Mouse (Mus musculus) liver, embryonic 11.5 days (tissue): Measurements from ENCODE around the gene Cul1. TPM values are rescaled to one million over a fixed set of nuclear protein-coding genes. Genes with fewer than 3 reads are reported as not detected.

Experiments
- ATAC-seq: fragments of 200-750 bp; cut with Nextera tagmentation; replicated peaks from 2 replicates; pipeline ENCODE4 v1.8.0; 2017; ENCODE audit warnings: moderate number of reproducible peaks, mild to moderate bottlenecking, moderate TSS enrichment, moderate library complexity; ENCODE audit not compliant: low FRiP score
- DNase-seq: peaks from one replicate; pipeline ENCODE4 v3.0.0-alpha.2; 2017; ENCODE audit warnings: low spot score
- H3K27ac ChIP-seq: fragments of 300-500 bp; sonication (generic); 2 replicates; pipeline ENCODE4 v1.5.1; 2014; ENCODE audit warnings: mild to moderate bottlenecking, low read depth, low read length, control low read depth
- H3K27me3 ChIP-seq: fragments of 300-500 bp; sonication (generic); replicated peaks from 2 replicates; pipeline ENCODE4 v1.6.1; 2014; ENCODE audit warnings: low read length, mixed read lengths; ENCODE audit not compliant: control insufficient read depth, insufficient read depth
- H3K36me3 ChIP-seq: fragments of 300-500 bp; sonication (generic); 2 replicates; pipeline ENCODE4 v1.6.1; 2014; ENCODE audit warnings: mild to moderate bottlenecking, low read length, moderate library complexity, mixed read lengths; ENCODE audit not compliant: control insufficient read depth, insufficient read depth
- H3K4me1 ChIP-seq: fragments of 300-500 bp; sonication (generic); replicated peaks from 2 replicates; pipeline ENCODE4 v1.6.1; 2014; ENCODE audit warnings: low read length, mixed read lengths; ENCODE audit not compliant: control insufficient read depth, insufficient read depth
- H3K4me2 ChIP-seq: fragments of 300-500 bp; sonication (generic); 2 replicates; pipeline ENCODE4 v1.6.1; 2014; ENCODE audit warnings: mild to moderate bottlenecking, control low read depth, moderate library complexity
- H3K4me3 ChIP-seq: fragments of 300-500 bp; sonication (generic); 2 replicates; pipeline ENCODE4 v1.5.1; 2014; ENCODE audit warnings: low read depth, low read length, control low read depth
- H3K9ac ChIP-seq: fragments of 300-500 bp; sonication (generic); 2 replicates; pipeline ENCODE4 v1.6.1; 2014; ENCODE audit warnings: low read depth, low read length, control low read depth
- H3K9me3 ChIP-seq: fragments of 300-500 bp; sonication (generic); 2 replicates; pipeline ENCODE4 v1.6.1; 2016; ENCODE audit warnings: low read length, inconsistent platforms, mixed read lengths; ENCODE audit not compliant: control insufficient read depth
- WGBS: fragments of 180-500 bp; shearing (Covaris S2); extraction: QIAGEN DNeasy Blood & Tissue Kit; methylation state at CpG from one replicate; pipeline ENCODE4 v1.1.7; 2014; 5-methylcytosine and 5-hydroxymethylcytosine counted together
- polyA plus RNA-seq: library from polyadenylated mRNA; unstranded; fragments of >200 nt; fragmentation: Nextera tagmentation; extraction: Ambion mirVana; gene quantifications from 2 replicates; pipeline ENCODE4 v1.2.1, GENCODE M21; 2014

The Cul1 gene
- polyA plus RNA-seq, 1 experiment from 2014 or later = 139 TPM

GRCm38 (mm10) chr6:47456853-47457252 is 3.7 kb downstream of the Cul1 start:
- ATAC-seq = no peak
- Histone ChIP-seq H3K36me3 (no peaks in the 10 kb centered on the region), H3K27ac (no peak overlapping the region), H3K4me1 (peaks cover 23% of the 10 kb centered on the region), H3K4me3 (no peak overlapping the region), H3K9me3 (no peaks in the 10 kb centered on the region), H3K27me3 (no peaks in the 10 kb centered on the region), H3K9ac (no peak overlapping the region), H3K4me2 (no peak overlapping the region)
- WGBS = 79% methylated on average over 2 of the region's 2 CpGs
- no peak for DNase-seq

GRCm38 (mm10) chr6:47465400-47465799 is 12.2 kb downstream of the Cul1 start:
- H3K9ac ChIP-seq = no peak overlapping the region
- H3K27me3 ChIP-seq = no peaks in the 10 kb centered on the region
- H3K9me3 ChIP-seq = no peaks in the 10 kb centered on the region
- H3K4me2 ChIP-seq = 0 out of 2 replicates have a peak overlapping the region, but pooled peaks have one; percentile 13
- peak; percentile 75 for ATAC-seq
- WGBS = 45% methylated on average over 2 of the region's 2 CpGs
- no peak overlapping the region for H3K27ac ChIP-seq
- H3K4me3 ChIP-seq = no peak overlapping the region
- H3K36me3 ChIP-seq = no peaks in the 10 kb centered on the region
- H3K4me1 ChIP-seq = peaks cover 5% of the 10 kb centered on the region
- no peak for DNase-seq

GRCm38 (mm10) chr6:47466488-47466887 is 13.3 kb downstream of the Cul1 start:
- no peak overlapping the region for H3K4me3 ChIP-seq
- DNase-seq (no peak), ATAC-seq (no peak)
- H3K27me3 ChIP-seq = no peaks in the 10 kb centered on the region
- no peak overlapping the region for H3K4me2 ChIP-seq
- H3K4me1 ChIP-seq = peaks cover 5% of the 10 kb centered on the region
- H3K9ac ChIP-seq = no peak overlapping the region
- WGBS = 88% methylated on average over 2 of the region's 2 CpGs
- H3K36me3 ChIP-seq = no peaks in the 10 kb centered on the region
- no peak overlapping the region for H3K27ac ChIP-seq
- no peaks in the 10 kb centered on the region for H3K9me3 ChIP-seq

- H3K27me3 ChIP-seq = no peaks in the 10 kb centered on the region
- no peak overlapping the region for H3K4me3 ChIP-seq
- H3K9me3 ChIP-seq = no peaks in the 10 kb centered on the region
These were observed 13.9 kb downstream of the Cul1 start for GRCm38 (mm10) chr6:47467058-47467457.

GRCm38 (mm10) chr6:47469760-47470159 is 16.6 kb downstream of the Cul1 start:
- ATAC-seq (no peak), DNase-seq (no peak)
- Histone ChIP-seq H3K9ac (no peak overlapping the region), H3K27me3 (no peaks in the 10 kb centered on the region), H3K36me3 (no peaks in the 10 kb centered on the region), H3K4me1 (peaks cover 5% of the 10 kb centered on the region), H3K9me3 (no peaks in the 10 kb centered on the region), H3K4me3 (no peak overlapping the region), H3K4me2 (no peak overlapping the region), H3K27ac (no peak overlapping the region)

More at GRCm38 (mm10) chr6:47467058-47467457, 13.9 kb downstream of the Cul1 start:
- Histone ChIP-seq H3K4me2 (no peak overlapping the region), H3K27ac (no peak overlapping the region), H3K36me3 (no peaks in the 10 kb centered on the region), H3K9ac (no peak overlapping the region), H3K4me1 (peaks cover 5% of the 10 kb centered on the region)
- no peak for DNase-seq
- ATAC-seq = no peak

- H3K36me3 ChIP-seq = no peaks in the 10 kb centered on the region
- H3K27ac ChIP-seq = no peak overlapping the region
- ATAC-seq (no peak), DNase-seq (no peak)
- no peaks in the 10 kb centered on the region for H3K27me3 ChIP-seq
- H3K9me3 ChIP-seq = no peaks in the 10 kb centered on the region
- no peak overlapping the region for H3K4me3 ChIP-seq
- no peak overlapping the region for H3K9ac ChIP-seq
- no peaks in the 10 kb centered on the region for H3K4me1 ChIP-seq
- no peak overlapping the region for H3K4me2 ChIP-seq
These were observed 19.2 kb downstream of the Cul1 start for GRCm38 (mm10) chr6:47472444-47472843.

GRCm38 (mm10) chr6:47482027-47482426 is 28.8 kb downstream of the Cul1 start:
- H3K9me3 ChIP-seq = no peaks in the 10 kb centered on the region
- no peaks in the 10 kb centered on the region for H3K36me3 ChIP-seq
- H3K9ac ChIP-seq = no peak overlapping the region
- no peak overlapping the region for H3K27ac ChIP-seq
- H3K4me1 ChIP-seq = no peaks in the 10 kb centered on the region
- DNase-seq (no peak), ATAC-seq (no peak)
- WGBS = 94% methylated on average over 1 of the region's 1 CpGs
- H3K4me2 ChIP-seq = no peak overlapping the region
- no peaks in the 10 kb centered on the region for H3K27me3 ChIP-seq
- H3K4me3 ChIP-seq = no peak overlapping the region

GRCm38 (mm10) chr6:47494562-47494961 is 41.4 kb downstream of the Cul1 start:
- DNase-seq (no peak), ATAC-seq (no peak)
- no peaks in the 10 kb centered on the region for H3K27me3 ChIP-seq
- H3K9ac ChIP-seq = no peak overlapping the region
- no peaks in the 10 kb centered on the region for H3K4me1 ChIP-seq
- H3K36me3 ChIP-seq = 0 out of 2 replicates have a peak, but pooled peaks cover 3% of the 10 kb centered on the region
- 88% methylated on average over 4 of the region's 4 CpGs for WGBS
- H3K4me2 ChIP-seq = no peak overlapping the region
- H3K9me3 ChIP-seq = no peaks in the 10 kb centered on the region
- H3K27ac ChIP-seq = no peak overlapping the region
- H3K4me3 ChIP-seq = no peak overlapping the region

- Histone ChIP-seq H3K27ac (no peak overlapping the region), H3K4me2 (no peak overlapping the region), H3K4me3 (no peak overlapping the region), H3K27me3 (no peaks in the 10 kb centered on the region), H3K4me1 (no peaks in the 10 kb centered on the region), H3K36me3 (peaks cover 46% of the 10 kb centered on the region), H3K9me3 (no peaks in the 10 kb centered on the region), H3K9ac (no peak overlapping the region)
- DNase-seq = no peak
- WGBS = 85% methylated on average over 2 of the region's 2 CpGs
- no peak for ATAC-seq
These were observed 66.8 kb downstream of the Cul1 start for GRCm38 (mm10) chr6:47520030-47520429.
